Mouse (Mus musculus) olfactory bulb, adult 2 months (tissue): ENCODE measurements around the gene Aloxe3.

Source experiments
- CTCF ChIP-seq: fragments of 200-500 bp; IDR thresholded peaks from 2 replicates; pipeline ENCODE4 v1.5.1; 2012; ENCODE audit warnings: low read depth, mild to moderate bottlenecking, low read length, moderate library complexity; ENCODE audit not compliant: insufficient read depth
- POLR2A ChIP-seq: fragments of 200-500 bp; IDR thresholded peaks from 2 replicates; pipeline ENCODE4 v1.6.1; 2012; ENCODE audit warnings: mild to moderate bottlenecking, low read depth, low read length, moderate library complexity; ENCODE audit not compliant: insufficient read depth

DNA sequence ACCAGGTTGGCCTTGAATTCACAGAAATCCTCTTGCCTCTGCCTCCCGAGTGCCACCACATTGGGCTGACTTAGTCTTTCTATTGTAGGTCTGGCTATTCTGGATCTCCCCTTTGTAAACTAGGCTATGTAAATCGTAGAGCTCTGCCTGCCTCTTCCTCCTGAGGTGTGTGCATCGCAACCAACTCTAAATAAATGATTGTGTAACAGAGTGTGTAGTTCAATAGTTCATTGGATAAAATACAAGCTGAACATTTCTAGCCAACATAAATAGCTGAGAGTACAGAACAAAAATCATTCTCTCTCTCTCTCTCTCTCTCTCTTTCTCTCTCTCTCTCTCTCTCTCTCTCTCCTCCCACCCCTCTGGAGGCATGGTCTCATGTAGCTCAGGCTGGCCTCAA lies 11.1 kb upstream of the Aloxe3 start:
- TF ChIP-seq CTCF: no peak
- no peak for TF ChIP-seq POLR2A
